Mouse (Mus musculus) intestine, embryonic 15.5 days (tissue): Measurements from ENCODE around the gene Gjc3. TPM values are rescaled to one million over a fixed set of nuclear protein-coding genes. Genes with fewer than 3 reads are reported as not detected.
A peak's percentile ranks its signal among the peaks of the same experiment; 100 is the strongest.
"Not testable (repeated sequence)": the region's sequence is repeated elsewhere in the genome, so short reads cannot be mapped to it uniquely, and the experiment has no call there.

ENCODE experiments used
- ATAC-seq: fragments of 200-750 bp; cut with Nextera tagmentation; 2 replicates; pipeline ENCODE4 v1.8.0; 2017; ENCODE audit warnings: moderate TSS enrichment, moderate library complexity
- H3K27ac ChIP-seq: fragments of 300-500 bp; sonication (generic); 2 replicates; pipeline ENCODE4 v1.5.1; 2015; ENCODE audit warnings: mild to moderate bottlenecking, inconsistent platforms
- H3K27me3 ChIP-seq: fragments of 300-500 bp; sonication (generic); replicated peaks from 2 replicates; pipeline ENCODE4 v1.6.1; 2015; ENCODE audit warnings: inconsistent platforms
- H3K36me3 ChIP-seq: fragments of 300-500 bp; sonication (generic); 2 replicates; pipeline ENCODE4 v1.6.1; 2015; ENCODE audit warnings: inconsistent platforms
- H3K4me1 ChIP-seq: fragments of 300-500 bp; sonication (generic); replicated peaks from 2 replicates; pipeline ENCODE4 v1.6.1; 2015; ENCODE audit warnings: inconsistent platforms
- H3K4me2 ChIP-seq: fragments of 300-500 bp; sonication (generic); replicated peaks from 2 replicates; pipeline ENCODE4 v1.6.1; 2015; ENCODE audit warnings: mild to moderate bottlenecking, inconsistent platforms
- H3K4me3 ChIP-seq: fragments of 300-500 bp; sonication (generic); replicated peaks from 2 replicates; pipeline ENCODE4 v1.5.1; 2015; ENCODE audit warnings: inconsistent platforms
- H3K9ac ChIP-seq: fragments of 300-500 bp; sonication (generic); 2 replicates; pipeline ENCODE4 v1.6.1; 2015; ENCODE audit warnings: inconsistent platforms
- H3K9me3 ChIP-seq: fragments of 300-500 bp; sonication (generic); 2 replicates; pipeline ENCODE4 v1.6.1; 2016; ENCODE audit warnings: inconsistent platforms
- whole genome bisulfite sequencing: fragments of 180-500 bp; shearing (Covaris S2); methylation state at CpG from one replicate; pipeline ENCODE4 v1.1.7; 2015; 5-methylcytosine and 5-hydroxymethylcytosine counted together
- polyA plus RNA-seq: library from polyadenylated mRNA; unstranded; fragments of >200 nt; fragmentation: Nextera tagmentation; extraction: Ambion mirVana; gene quantifications from 2 replicates; pipeline ENCODE4 v1.2.1, GENCODE M21; 2015

Gene Gjc3
- polyA plus RNA-seq, 1 experiment from 2014 or later = 0.64 TPM

- WGBS = 25% methylated on average over 6 of the region's 6 CpGs
- H3K36me3 ChIP-seq = no peaks in the 10 kb centered on the region
- no peak for ATAC-seq
Observed at GRCm38 (mm10) chr5:137951218-137951617, 11.7 kb downstream of the Gjc3 start.

GRCm38 (mm10) chr5:137947303-137947702 is 15.6 kb downstream of the Gjc3 start:
- H3K27ac ChIP-seq = no peak overlapping the region
- no peaks in the 10 kb centered on the region for H3K27me3 ChIP-seq
- no peaks in the 10 kb centered on the region for H3K36me3 ChIP-seq
- no peak overlapping the region for H3K9ac ChIP-seq
- no peaks in the 10 kb centered on the region for H3K4me1 ChIP-seq
- no peak for ATAC-seq
- H3K4me2 ChIP-seq = no peak overlapping the region
- no peak overlapping the region for H3K4me3 ChIP-seq
- no peaks in the 10 kb centered on the region for H3K9me3 ChIP-seq

More at GRCm38 (mm10) chr5:137951218-137951617, 11.7 kb downstream of the Gjc3 start:
- Histone ChIP-seq H3K9me3 (no peaks in the 10 kb centered on the region), H3K27ac (no peak overlapping the region), H3K4me2 (no peak overlapping the region), H3K9ac (no peak overlapping the region), H3K4me3 (no peak overlapping the region), H3K4me1 (no peaks in the 10 kb centered on the region), H3K27me3 (no peaks in the 10 kb centered on the region)

DNA sequence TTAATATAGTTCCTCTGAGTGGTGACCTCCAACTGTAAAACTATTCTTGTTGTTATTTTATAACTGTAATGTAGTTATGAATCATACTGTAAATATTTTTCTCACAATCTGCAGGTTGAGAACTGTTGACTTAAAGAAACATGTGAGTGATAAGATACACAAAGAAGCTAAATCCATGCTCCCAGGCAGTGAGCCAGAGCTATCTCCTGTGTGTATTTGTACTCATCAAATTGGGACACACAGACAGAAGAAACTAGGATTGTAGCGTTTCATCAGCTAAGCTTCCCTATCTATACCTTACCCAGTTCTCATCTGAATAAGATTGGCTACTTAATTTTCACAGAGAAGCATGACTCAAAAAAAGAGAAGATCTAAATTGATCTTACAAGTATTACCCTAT is 19.8 kb downstream of the Gjc3 start:
- Histone ChIP-seq H3K9ac (no peak overlapping the region), H3K36me3 (no peaks in the 10 kb centered on the region), H3K27ac (no peak overlapping the region), H3K4me3 (no peak overlapping the region), H3K27me3 (no peaks in the 10 kb centered on the region), H3K4me1 (no peaks in the 10 kb centered on the region), H3K4me2 (no peak overlapping the region), H3K9me3 (no peaks in the 10 kb centered on the region)
- 59% methylated on average over 1 of the region's 1 CpGs for WGBS
- ATAC-seq = no peak

- WGBS = 60% methylated on average over 4 of the region's 4 CpGs
- Histone ChIP-seq H3K27me3 (no peaks in the 10 kb centered on the region), H3K36me3 (no peaks in the 10 kb centered on the region), H3K4me2 (no peak overlapping the region), H3K4me1 (no peaks in the 10 kb centered on the region), H3K9me3 (no peaks in the 10 kb centered on the region), H3K9ac (no peak overlapping the region), H3K27ac (no peak overlapping the region; the same call in 1 of the 2 replicates), H3K4me3 (no peak overlapping the region)
- ATAC-seq = peak; percentile 84
Observed at GRCm38 (mm10) chr5:137940948-137941347, 21.9 kb downstream of the Gjc3 start.

- Histone ChIP-seq H3K9me3 (no peaks in the 10 kb centered on the region), H3K9ac (no peak overlapping the region), H3K4me1 (no peaks in the 10 kb centered on the region), H3K4me3 (no peak overlapping the region), H3K36me3 (no peaks in the 10 kb centered on the region), H3K4me2 (no peak overlapping the region), H3K27ac (no peak overlapping the region), H3K27me3 (no peaks in the 10 kb centered on the region)
- whole genome bisulfite sequencing = 67% methylated on average over 4 of the region's 4 CpGs
- no peak for ATAC-seq
Observed at GRCm38 (mm10) chr5:137937238-137937637, 25.7 kb downstream of the Gjc3 start.

- Histone ChIP-seq H3K9me3 (no peaks in the 10 kb centered on the region), H3K9ac (no peak overlapping the region), H3K27me3 (no peaks in the 10 kb centered on the region), H3K36me3 (no peaks in the 10 kb centered on the region), H3K27ac (no peak overlapping the region), H3K4me3 (no peak overlapping the region), H3K4me1 (no peaks in the 10 kb centered on the region), H3K4me2 (no peak overlapping the region)
- no peak for ATAC-seq
- WGBS = 90% methylated on average over 2 of the region's 2 CpGs
Observed at GRCm38 (mm10) chr5:137936486-137936885, 26.4 kb downstream of the Gjc3 start.

DNA sequence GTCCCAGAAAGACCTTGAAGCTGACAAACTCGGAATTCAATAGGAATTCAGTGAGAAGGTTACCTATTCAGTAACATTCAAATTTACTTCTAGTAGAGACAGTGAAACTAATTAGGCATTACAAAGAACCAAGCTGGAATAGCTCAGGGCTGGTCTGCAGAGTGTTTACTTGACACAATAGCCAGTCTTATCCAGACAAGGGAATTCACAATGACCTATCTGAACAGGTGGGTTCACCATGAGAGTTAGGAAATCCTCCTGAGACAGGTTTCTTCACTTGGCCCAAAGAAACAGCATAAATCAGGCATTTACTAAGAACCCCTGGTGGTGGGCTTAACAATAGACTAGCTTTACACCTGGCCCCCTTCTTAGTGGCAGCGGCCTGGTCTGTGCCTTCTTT is 29.0 kb downstream of the Gjc3 start:
- H3K4me2 ChIP-seq, H3K9ac ChIP-seq, H3K9me3 ChIP-seq, H3K36me3 ChIP-seq, H3K4me1 ChIP-seq, H3K4me3 ChIP-seq, H3K27ac ChIP-seq, ATAC-seq, H3K27me3 ChIP-seq: not testable (repeated sequence)
- WGBS = 77% methylated on average over 2 of the region's 2 CpGs

GRCm38 (mm10) chr5:137928439-137928838 is 34.5 kb downstream of the Gjc3 start:
- Histone ChIP-seq H3K9me3 (no peaks in the 10 kb centered on the region), H3K27ac (0 out of 2 replicates have a peak overlapping the region, but pooled peaks have one; percentile 4), H3K36me3 (no peaks in the 10 kb centered on the region), H3K9ac (no peak overlapping the region), H3K4me1 (no peaks in the 10 kb centered on the region), H3K4me2 (no peak overlapping the region), H3K27me3 (no peaks in the 10 kb centered on the region), H3K4me3 (no peak overlapping the region)
- ATAC-seq = 0 out of 2 replicates have a peak, but pooled peaks have one; percentile 43
- 68% methylated on average over 11 of the region's 11 CpGs for WGBS

- no peaks in the 10 kb centered on the region for H3K9me3 ChIP-seq
- H3K27me3 ChIP-seq = no peaks in the 10 kb centered on the region
- no peak overlapping the region for H3K4me3 ChIP-seq
- H3K36me3 ChIP-seq = no peaks in the 10 kb centered on the region
- no peaks in the 10 kb centered on the region for H3K4me1 ChIP-seq
- no peak overlapping the region for H3K9ac ChIP-seq
- H3K4me2 ChIP-seq = peak overlapping the region; percentile 19; the same call in 1 of the 2 replicates
- peak; percentile 93 for ATAC-seq
- H3K27ac ChIP-seq = peak overlapping the region; percentile 82
Observed at GRCm38 (mm10) chr5:137922171-137922570, 40.7 kb downstream of the Gjc3 start.

- Histone ChIP-seq H3K36me3 (no peaks in the 10 kb centered on the region), H3K4me1 (no peaks in the 10 kb centered on the region), H3K9ac (no peak within 1 kb of the TSS), H3K4me2 (peak within 1 kb of the TSS; percentile 46), H3K27ac (peak within 1 kb of the TSS; percentile 82), H3K9me3 (no peaks in the 10 kb centered on the region), H3K27me3 (no peaks in the 10 kb centered on the region), H3K4me3 (peak within 1 kb of the TSS; percentile 27)
- peak; percentile 91 for ATAC-seq
- WGBS = 42% methylated on average over 2 of the region's 2 CpGs
Observed at GRCm38 (mm10) chr5:137921532-137921931, 41.4 kb downstream of the Gjc3 start, which contains the start of gene Cyp3a13. Cyp3a13 (minus strand) TSS chr5:137921619.

GRCm38 (mm10) chr5:137915550-137915949 is 47.3 kb downstream of the Gjc3 start:
- Histone ChIP-seq H3K27ac (no peak overlapping the region), H3K4me2 (no peak overlapping the region), H3K9me3 (no peaks in the 10 kb centered on the region), H3K4me3 (no peak overlapping the region), H3K4me1 (no peaks in the 10 kb centered on the region), H3K27me3 (no peaks in the 10 kb centered on the region), H3K9ac (no peak overlapping the region), H3K36me3 (no peaks in the 10 kb centered on the region)
- WGBS = 73% methylated on average over 6 of the region's 6 CpGs
- ATAC-seq = no peak

DNA sequence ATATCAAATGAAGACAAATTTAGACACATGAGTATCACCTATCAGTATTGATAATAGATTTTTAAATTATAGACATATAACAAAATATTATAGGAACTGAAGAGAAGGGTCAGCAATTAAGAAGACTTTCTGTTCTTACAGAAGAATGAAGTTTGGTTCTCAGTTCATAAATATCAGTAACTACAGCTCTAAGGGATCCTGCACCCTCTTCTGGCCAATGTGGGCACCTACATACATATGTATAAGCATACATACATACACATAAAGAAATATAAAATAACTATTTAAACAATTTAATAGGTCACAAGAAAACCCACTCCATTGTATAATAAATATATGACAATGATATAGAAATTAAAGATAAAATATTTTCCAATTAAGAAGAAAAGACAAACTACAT is 48.4 kb downstream of the Gjc3 start:
- Histone ChIP-seq H3K27ac (no peak overlapping the region), H3K4me1 (no peaks in the 10 kb centered on the region), H3K27me3 (no peaks in the 10 kb centered on the region), H3K9me3 (no peaks in the 10 kb centered on the region), H3K4me3 (no peak overlapping the region), H3K4me2 (no peak overlapping the region), H3K36me3 (no peaks in the 10 kb centered on the region), H3K9ac (no peak overlapping the region)
- no peak for ATAC-seq

- H3K4me2 ChIP-seq = no peak overlapping the region
- H3K9ac ChIP-seq = no peak overlapping the region
- H3K4me1 ChIP-seq = no peaks in the 10 kb centered on the region
- WGBS = 83% methylated on average over 3 of the region's 3 CpGs
- no peaks in the 10 kb centered on the region for H3K9me3 ChIP-seq
- no peak overlapping the region for H3K4me3 ChIP-seq
- H3K27ac ChIP-seq = no peak overlapping the region
- H3K27me3 ChIP-seq = no peaks in the 10 kb centered on the region
- ATAC-seq = no peak
- no peaks in the 10 kb centered on the region for H3K36me3 ChIP-seq
Observed at GRCm38 (mm10) chr5:137909564-137910262, 53.2 kb downstream of the Gjc3 start.
